Comparison of ENCODE assay signal across 19 mouse cellular contexts in genomic region chr15:31056145-31056544, GRCm38 (mm10).
"Had no signal": no experiment of that assay in that cellular context is flagged by ENCODE, and none has a peak within 500 bp of the region (broad histone marks: within the 10 kb centered on the region; RNA-seq: fewer than 3 reads in every experiment).

No protein-coding gene starts in this region.

- H3K27me3 ChIP-seq: kidney, embryonic 15.5 days; limb, embryonic 13.5 days; midbrain, embryonic 12.5 days; midbrain, embryonic 15.5 days; neural tube, embryonic 13.5 days had no signal

- H3K9me3 ChIP-seq: kidney, embryonic 15.5 days; limb, embryonic 10.5 days; limb, embryonic 13.5 days; midbrain, embryonic 12.5 days; midbrain, embryonic 15.5 days; neural tube, embryonic 13.5 days had no signal

- ATAC-seq: liver, postnatal 0 days; lung, postnatal 0 days; midbrain, embryonic 15.5 days had no signal

- H3K4me2 ChIP-seq: kidney, embryonic 15.5 days; limb, embryonic 13.5 days; lung, embryonic 14.5 days; midbrain, embryonic 12.5 days; midbrain, embryonic 15.5 days; neural tube, embryonic 13.5 days had no signal

- H3K27ac ChIP-seq: kidney, embryonic 15.5 days; limb, embryonic 10.5 days; limb, embryonic 13.5 days; liver, embryonic 14.5 days; macrophage; midbrain, embryonic 12.5 days; midbrain, embryonic 15.5 days; neural tube, embryonic 13.5 days; stomach, postnatal 0 days had no signal

- DNase-seq: kidney, adult 8-10 months; kidney, postnatal 10 days; kidney, postnatal 36 days; layer of hippocampus, adult 9-11 months; liver; liver, postnatal 0 days; lung, embryonic 14.5 days; right cerebral cortex, postnatal 4 days; thymus, postnatal 25 days had no signal

- H3K4me1 ChIP-seq: kidney, embryonic 15.5 days; limb, embryonic 10.5 days; limb, embryonic 13.5 days; midbrain, embryonic 12.5 days; midbrain, embryonic 15.5 days; neural tube, embryonic 13.5 days had no signal

- H3K9ac ChIP-seq: kidney, embryonic 15.5 days; limb, embryonic 13.5 days; liver, embryonic 14.5 days; liver, postnatal 0 days; lung, embryonic 14.5 days; midbrain, embryonic 12.5 days; midbrain, embryonic 15.5 days; neural tube, embryonic 13.5 days had no signal

- H3K36me3 ChIP-seq: kidney, embryonic 15.5 days; limb, embryonic 10.5 days; limb, embryonic 13.5 days; midbrain, embryonic 12.5 days; midbrain, embryonic 15.5 days; neural tube, embryonic 13.5 days had no signal

- H3K4me3 ChIP-seq: kidney, embryonic 15.5 days; limb, embryonic 10.5 days; limb, embryonic 13.5 days; midbrain, embryonic 12.5 days; midbrain, embryonic 15.5 days; neural tube, embryonic 13.5 days had no signal
